Mouse (Mus musculus) natural killer cell, adult 2 months (primary cell): Measurements from ENCODE around the gene Amer3.
"Not testable (repeated sequence)": the region's sequence is repeated elsewhere in the genome, so short reads cannot be mapped to it uniquely, and the experiment has no call there.

Experiments used
- DNase-seq, 2 experiments: peaks; one replicate each; pipeline ENCODE4 v3.0.0; 2022; ENCODE audit warnings: low spot score in 2 of 2

Gene Amer3

DNA sequence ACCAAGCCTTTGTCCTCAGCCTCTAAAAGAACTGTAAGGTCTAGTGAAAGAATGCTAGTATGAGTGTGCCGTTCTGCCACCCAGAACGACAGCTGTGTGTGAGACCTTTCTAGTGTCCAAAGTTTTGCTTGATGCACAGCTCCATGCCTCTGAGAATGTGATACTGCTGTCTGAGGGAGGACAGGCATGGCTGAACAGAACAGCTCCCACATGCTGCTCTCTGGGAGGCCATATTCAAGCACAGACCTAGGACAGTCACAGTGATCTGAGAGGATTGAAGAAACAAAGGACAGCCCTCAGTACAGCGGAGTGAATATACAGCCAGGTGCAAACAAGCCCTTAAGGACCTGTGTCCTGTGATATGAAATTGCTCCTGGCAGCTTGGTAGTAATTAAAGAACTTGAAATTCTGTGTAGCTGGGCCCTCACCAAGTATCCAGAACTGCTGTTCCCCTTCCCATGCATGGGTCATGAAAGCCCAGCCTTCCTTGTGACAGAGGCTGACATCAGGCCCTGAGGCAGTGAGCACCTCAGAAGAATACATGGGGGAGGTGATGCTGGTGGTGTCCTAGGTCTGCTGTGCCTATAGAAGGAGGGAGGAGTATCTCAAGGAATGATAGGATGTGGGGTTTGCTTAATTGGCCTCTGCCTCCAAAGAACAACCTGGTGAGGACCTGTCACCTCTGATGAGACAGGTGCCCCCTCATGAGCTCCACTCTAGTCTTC, 22.0 kb downstream of the Amer3 start:
- DNase-seq: no peak

DNA sequence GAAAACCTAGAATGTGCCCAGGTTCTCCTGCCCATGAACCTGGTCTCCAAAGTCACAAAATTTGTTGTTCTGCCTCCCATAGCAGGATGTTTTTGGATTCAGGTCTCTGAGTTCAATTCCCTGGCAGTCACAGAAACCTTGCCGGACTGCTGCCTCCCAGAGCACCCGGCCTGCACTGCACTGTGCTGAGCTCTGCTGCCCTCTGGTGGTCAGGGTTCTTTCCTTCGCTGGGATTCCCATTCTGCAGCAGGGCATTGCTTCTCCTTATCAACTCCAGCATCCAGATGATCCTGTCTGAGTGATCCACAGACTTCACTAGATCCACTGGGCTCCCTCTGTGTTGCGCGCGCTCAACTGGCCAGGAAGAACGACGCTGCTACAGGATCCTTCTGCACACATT, 22.9 kb downstream of the Amer3 start:
- DNase-seq: peak; percentile 18 to 49

DNA sequence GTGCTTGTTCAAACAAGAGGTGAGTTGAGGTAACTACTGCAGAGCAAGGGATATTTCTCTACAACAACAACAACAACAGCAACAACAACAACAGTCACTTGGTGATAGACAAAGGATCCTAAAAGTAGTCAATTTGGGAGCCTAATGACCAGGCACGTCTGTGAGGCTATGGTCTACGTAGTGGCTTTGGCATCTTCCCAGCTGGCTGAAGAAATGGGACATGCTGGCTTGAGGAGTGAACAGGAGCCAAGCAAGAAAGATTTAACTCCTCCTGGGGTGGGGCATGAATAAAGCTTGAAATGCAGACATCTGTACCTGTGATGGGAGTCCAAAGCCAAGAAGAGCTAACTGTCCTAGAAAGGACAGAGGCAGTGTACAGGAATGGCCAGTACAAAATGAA, 34.3 kb downstream of the Amer3 start:
- DNase-seq: no peak

DNA sequence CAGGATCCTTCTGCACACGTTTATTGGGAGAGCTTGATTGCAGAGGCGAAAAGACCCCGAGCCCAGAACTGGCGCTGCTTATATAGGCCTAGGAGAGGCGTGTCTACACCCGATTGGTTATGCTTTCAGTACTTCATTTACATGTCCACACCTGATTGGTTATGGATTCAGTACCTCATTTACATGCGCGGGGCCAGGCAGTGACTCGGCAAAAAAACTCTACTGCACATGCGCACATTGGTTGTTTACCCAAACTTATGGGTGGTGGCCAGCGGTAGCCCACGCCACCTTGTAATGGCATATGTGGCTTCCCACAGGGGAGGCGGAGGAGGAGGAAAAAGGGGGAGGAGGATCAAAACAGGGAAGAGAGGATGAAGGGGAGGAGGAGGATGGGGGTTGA, 40.7 kb downstream of the Amer3 start:
- DNase-seq: not testable (repeated sequence)

DNA sequence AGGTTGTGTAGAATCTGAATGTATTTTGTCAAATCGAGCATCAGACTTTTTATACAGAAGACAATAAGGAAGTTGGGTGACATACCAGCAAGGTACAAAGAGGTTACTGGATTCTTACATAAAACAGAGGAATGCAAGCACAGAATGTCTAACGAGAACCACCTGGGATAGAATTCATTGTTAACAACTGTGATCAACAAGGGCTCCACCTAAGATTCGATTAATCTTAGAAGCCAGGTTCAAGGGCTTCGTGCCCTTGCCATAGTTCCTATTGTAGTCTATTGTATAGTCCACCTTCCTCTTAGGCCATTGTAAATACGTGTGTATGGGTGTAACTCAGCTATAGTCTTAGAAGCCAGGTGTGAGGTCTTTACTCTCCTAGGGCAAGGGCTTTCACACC, 41.3 kb downstream of the Amer3 start:
- DNase-seq: not testable (repeated sequence)

DNA sequence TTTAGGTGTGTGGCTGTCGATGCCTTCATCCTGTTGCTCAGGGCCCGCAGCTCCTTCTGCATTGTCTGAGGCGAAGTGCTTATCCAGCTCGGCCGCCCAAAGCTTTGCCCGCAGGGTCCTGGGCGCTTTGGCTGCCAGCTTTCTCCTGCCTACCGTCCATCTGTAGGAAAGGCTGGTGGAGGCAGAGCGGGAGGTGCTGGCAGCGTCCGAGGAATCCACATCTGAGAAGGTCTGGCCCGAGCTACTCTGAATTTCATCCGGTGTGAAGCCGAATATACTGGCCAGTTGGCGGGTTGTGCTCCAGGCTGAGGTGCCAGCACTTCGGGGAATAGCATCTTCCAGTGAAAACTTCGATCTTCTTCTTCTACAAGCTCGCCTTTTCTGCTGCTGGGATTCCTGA, 56.3 kb downstream of the Amer3 start:
- DNase-seq: no peak
